Mouse (Mus musculus) thymus, postnatal 10 days (tissue): ENCODE results near the gene Ntm.
A peak's percentile ranks its signal among the peaks of the same experiment; 100 is the strongest.

ENCODE experiments used
- DNase-seq, 2 experiments: peaks; one replicate each; pipeline ENCODE4 v3.0.0; 2021; ENCODE audit warnings: low spot score in 2 of 2

Gene Ntm

DNA sequence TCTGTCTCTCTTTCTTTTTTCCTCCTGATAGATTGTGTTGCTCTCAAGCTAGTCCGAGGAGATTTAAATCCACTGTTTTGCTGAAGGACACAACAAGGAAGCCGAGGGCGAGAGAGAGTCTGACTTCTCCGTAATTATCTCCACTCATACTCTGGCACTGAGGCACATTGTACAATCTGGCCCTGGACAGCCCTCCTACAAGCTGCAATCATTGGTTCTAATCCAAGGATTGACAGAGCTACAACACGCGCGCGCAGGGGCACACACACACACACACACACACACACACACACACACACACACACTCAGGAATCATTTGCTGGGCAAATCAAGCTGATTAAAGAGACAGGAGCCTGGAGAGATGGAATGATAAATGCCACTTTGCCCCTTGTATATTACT is at the start of gene Ntm:
Ntm (minus strand) TSS at position 164 of the 400 bp plus-strand sequence.
- DNase-seq = no peak

DNA sequence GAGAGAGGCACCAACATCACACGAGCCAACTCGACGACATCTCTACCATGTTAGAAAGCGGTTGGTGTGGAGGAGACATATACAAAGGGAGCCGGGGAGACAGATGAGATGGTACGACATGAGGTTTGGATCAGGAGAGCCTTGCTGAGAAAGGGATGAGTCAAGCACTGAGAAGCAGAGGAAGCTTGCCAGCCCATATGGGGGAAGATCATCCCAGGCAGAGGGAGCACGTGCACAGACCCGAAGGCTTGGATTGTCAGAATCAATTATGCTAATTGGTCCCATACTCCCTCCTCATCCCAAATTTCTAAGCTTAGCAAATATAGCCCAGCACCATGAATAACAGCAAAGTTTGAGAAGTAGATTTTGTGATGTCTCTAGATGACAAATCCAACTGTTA is 42.8 kb upstream of the Ntm start:
- no peak for DNase-seq

DNA sequence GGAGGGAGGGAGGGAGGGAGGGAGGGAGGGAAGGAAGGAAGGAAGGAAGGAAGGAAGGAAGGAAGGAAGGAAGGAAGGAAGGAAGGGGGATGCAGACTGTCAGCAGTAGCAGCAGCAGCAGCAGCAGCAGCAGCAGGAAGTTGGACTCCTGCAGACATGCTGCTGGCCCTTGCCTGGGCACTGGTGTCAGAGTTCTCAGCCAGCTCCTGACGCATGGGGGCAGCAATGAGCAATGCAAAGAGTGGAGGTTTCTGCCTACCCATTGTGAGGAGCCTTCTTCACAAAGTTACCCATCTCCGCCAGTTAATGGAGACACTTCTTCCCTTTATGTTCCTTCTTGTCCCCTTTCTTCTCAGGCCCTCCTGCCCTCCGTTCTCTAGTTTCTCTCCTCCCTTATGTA is 40.7 kb upstream of the Ntm start:
- peak in 1 of 2 experiments; percentile 4 for DNase-seq

DNA sequence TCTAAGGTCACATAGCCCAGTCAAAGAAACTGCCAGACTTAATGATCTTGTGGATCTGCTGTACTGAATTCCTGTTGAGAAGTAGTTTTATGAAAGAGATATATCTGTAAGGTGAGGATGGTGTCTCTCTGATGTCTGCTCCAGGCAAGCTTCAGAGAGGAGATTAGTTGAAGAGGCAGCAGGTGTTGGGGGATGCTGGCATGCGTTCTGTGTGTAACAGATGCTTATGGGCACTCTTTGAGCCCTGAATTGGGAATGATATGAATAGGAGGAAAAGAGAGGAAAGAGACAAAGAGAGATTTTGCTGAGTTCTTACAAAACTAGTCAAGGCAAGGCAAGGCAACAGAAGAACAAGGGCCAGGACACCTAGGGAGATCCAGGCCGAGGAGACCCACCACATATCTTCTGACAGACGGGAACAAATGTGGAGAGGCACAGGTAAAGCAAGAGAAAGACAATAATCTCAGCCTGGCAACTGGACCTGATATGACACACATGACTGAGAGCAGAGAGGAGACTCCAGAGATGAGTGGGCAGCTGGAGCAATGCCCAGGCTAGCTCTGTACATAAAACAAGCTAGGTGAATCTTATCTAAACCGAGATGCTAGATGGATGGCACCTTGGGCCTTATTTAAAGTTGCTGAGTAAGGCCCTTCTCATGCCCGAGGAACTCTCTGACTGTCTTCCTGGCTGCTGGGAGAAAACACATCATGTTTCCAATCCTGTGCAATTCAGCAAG is 18.4 kb upstream of the Ntm start:
- no peak for DNase-seq

DNA sequence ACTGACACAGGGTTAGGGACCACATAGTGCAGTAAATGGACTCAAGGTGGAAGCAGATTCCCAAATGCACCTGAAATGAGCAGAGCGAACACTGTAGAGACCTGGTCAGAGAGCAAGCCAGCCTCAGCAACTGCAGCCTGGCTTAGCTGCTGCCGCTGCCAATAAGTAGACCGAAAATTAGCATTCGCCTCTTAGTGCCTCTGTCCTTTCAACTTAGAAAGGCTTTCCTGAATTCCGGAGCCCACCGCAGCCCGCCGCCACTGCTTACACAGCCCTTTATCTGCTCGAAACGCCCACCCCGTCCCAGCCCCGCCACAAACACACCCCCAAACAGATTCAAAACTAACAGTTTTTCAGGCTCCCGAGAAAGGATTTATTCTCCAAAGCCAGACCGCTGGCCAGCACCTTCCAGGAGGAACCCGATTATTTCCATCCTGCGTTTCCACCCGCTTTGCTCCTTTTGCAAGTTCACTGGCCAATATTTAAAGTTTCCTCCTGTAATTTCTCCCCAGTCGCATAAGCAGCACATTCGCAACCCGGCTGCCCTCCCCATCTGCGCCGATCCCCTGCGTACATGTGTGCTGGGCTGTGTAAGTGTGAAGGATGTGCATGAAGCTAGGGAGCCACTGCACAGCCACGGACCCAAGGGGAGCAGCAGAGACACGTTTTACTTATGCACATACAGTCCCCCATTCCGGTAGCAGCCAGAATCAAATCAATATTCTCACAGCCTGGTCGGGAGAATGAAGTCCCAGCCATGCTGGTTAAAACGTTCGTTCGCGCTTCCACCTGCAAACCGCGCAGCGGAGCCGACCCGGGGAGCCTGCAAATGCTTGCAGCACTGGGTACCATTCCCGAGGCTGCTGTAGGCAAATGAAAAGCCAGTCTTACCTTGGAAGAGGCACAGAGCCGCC is 730 bp downstream of the Ntm start:
- DNase-seq = no peak

DNA sequence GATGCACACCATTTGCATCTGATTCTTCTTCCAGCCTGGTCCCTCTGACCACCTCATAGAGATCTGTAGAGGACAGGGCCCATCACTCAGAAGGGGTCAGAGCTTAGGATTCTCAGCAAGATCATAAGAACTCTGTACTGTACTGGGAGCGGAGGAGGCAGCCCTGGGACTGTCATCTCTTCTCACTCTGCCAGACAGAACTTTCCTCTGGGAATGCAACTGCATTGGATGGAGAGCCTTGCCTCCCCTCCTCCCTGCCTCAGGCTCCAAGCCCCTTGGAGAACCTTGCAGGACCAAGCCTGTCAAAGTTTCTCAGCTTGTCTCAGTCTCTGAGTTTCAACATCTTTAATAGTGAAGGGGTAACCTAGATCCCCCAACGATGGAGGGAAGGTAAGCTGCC is 1.4 kb downstream of the Ntm start:
- DNase-seq = no peak

DNA sequence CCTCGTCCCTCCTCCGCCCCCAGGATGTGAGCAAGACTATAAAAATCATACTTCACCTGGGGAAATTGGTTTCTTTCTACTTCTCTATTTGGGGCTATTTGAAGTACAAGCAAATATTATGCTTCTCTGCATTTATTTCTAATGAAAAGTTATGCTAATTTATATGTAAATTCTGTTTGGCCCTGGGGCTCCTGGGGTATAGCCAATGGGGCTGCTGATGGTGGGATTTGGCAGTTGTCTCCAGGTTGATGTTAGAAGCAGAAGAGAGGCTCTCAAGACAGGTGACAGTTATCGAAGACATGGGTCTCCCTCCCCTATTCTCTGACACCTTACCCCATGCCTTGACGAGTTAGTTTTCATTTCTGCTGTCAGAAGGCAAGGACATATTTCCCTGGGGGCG is 2.2 kb downstream of the Ntm start:
- no peak for DNase-seq

DNA sequence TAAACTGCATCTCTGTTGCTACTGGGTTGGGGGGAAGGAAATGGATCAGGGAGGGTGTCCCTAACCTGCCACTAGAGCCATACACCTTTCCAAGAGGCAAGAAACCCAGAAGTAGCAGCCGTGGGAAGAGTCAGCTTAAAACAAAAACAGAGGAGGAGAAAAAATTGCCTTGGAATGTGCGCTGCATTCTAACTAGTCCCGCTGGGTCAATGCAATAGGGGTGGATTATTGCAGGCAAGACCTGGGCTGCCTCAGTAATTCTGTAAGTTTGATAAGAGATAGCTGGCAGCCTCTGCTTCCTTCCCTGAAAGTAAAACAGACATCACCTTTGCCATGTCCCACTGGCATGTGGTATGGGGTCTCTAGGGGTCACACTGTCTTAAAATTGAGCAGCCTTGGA is 2.7 kb downstream of the Ntm start:
- no peak for DNase-seq

DNA sequence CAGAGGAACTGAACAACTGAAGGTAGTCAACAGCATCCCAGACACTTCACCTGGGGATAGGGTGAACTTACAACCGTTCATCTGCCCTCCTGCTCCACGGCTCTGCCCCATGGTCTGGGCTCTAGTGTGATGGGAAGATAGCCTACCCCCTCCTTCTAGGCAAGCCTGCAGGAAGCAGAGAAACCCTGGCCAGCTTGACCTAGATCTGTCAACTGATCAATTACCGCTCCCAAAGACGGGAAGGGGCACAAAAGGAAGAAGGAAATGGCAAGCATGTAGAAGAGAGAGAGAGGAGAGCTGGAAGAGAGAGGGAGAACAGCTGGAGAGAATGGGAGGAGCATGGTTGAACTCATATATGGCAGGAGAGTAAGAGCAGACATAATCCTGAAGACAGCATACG is 6.0 kb downstream of the Ntm start:
- DNase-seq = no peak

DNA sequence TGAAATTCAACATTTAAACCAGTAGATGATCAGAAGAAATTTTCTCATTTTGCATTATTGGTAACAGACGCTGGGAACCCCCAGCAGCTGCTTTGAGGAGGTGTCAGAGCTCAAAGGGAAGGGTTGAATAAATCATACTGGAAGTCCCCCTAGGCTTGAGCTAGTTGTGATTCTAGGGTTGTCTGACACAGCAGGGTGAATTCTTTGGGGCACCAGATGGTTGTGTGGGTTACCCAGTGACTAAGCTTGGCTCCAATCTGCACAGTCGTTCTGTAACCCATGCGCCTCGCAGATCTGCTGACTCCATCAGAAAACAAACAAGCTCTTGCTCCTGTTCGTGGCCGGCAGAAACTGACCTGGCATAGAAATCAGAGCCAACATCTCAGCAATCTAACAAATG is 8.9 kb downstream of the Ntm start:
- no peak for DNase-seq

DNA sequence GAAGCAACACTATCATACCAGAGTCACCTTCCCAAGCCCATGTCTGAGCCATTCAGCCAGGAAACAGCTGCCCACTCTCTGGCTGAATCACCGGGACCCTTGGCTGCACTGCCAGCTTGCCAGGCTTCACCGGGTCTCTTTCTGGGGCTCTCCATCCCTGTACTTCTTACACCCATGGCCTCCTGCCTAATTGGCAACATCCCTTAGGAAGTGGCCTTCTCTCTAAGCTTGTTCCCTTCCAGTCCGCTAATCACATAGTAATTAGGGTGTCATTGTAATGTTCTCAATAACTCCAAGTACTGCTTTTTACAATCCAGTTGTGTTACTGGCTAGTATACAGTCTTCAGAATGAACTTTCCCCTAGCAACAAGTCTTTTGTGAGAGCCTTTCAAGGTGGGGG is 13.9 kb downstream of the Ntm start:
- no peak for DNase-seq

DNA sequence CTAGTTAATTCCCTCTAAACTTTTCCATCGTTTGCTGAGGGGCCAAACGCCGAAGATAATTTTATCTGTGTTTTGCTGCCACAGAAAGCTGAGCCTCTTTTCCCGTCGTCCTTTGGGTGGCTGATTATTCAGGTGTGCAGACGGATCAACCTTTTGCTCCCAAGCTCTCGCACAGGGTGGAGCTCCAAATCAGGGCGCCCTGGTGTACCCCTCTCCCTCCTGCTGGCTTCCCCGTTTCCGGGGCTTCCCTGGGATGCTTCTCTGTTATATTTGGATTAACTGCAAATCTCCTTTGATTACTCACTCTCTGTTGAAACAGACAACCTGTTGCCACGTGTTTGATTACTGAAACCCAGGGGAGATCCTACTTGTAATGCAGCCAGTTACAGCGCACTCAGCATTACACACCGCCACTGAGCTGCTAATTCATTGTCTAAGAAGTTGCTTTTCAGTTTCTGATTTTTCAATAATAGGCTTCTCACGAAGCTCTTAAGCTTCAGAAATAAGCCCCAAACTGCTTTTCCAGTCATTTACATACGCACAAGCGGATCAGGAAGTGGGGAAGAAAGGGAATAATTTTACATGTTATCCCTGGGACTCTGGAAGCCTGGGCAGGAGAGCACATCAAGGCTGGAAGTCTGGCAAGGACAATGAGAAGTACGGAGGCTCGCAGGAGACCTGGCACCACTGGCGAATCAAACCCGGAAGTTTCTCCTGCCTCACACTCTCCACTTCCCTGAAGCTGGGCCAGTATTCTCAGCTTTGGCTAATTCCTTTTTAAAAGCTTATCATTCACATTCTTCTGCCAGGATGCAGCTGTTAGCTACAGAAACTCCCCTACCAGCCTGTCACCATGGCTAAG is 19.5 kb downstream of the Ntm start:
- no peak for DNase-seq

DNA sequence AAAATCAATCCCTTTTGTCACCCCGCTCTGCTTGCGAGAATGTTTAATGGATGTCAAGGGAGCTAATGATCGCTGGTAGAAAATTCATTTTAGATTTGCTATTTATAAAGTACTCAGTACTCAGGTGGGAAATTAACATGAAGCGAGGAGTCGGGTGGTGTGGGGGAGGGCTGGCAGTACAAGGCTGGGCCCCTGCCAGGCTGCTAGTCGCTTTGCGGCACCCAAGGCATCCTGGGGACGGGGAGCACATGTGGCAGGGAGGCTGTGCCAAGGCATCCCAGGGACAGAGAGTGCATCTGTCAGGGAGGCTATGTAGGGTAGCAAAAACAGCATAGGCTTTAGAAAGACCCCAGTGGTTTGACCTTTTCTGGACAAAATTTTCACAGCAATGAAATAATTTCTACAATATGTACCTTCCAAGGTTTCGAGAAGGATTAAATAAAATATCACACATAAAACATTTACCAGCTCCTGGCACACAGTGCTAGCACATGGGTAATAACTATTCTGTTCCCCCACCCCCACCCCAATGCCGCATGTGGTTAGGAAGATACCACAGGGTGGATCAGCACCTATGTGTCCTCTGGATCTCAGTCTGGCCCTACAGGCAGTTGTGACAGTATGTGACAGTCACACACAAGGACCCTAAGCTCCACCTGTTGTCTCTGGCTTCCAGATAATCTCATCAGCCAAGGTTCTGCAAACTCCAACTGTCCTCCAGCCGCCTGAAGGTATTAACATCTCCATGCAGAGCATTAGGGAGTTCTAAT is 20.6 kb downstream of the Ntm start:
- DNase-seq = no peak

DNA sequence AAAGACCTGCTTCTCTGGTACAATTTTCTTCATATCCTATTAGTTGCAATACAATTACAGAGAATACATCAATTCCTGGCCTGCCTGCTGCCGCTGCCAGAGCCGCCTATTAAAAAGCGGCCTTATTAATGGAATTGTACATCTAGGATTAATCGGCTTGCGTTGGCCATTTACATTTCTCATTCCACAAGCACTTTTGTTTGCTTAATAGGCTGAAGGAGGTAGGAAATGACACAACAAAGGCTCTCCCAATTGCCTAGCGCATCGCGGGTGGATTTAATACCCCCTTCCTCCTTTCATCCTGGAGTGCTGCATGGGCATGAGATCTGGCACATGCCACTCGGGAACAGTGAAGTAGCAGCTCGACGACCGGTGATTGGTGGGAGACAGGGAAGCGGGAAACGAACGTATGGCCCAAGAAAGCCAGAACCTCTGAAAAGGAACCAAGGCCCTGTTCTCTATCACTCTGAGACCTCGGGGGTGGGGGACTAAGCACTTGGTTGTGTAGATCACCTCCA is 23.4 kb downstream of the Ntm start:
- DNase-seq = no peak

DNA sequence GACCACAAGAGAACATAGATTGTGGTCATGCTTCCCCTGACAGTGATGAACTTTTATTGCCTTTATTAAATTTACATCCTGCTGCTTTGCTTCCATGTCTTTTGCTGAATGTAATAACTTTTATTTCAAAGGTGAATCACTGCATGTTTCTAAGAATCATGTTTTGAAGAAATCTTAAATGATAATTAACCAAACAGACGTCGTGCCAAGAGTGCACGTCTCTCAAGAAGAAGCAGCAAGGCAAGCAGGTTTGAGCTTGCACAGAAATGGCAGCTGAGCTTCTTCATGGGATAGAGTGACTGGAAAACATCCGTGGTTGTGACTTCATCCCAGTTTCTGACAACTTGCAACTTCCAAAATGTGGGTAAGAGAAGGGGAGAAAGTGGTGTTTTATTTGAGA is 34.1 kb downstream of the Ntm start:
- no peak for DNase-seq

DNA sequence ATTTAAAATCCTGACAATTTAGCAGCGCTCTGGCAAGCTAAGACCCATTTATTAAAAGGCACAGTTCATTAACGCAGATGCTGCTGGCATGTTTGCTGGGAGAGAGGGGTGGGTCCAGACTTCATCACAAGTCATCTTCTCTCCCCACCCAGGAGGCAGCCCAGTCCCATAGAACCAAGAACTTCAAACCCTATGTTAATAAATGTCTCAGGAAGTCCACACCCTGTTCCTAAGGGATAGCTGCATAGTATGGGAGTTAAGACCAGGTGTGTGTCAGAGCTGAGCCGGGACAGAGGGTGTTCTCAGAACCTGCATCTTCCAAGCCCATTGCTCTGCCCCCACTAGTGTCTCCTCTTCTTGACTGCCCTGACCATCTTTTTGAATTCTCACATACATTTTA is 37.6 kb downstream of the Ntm start:
- no peak for DNase-seq

DNA sequence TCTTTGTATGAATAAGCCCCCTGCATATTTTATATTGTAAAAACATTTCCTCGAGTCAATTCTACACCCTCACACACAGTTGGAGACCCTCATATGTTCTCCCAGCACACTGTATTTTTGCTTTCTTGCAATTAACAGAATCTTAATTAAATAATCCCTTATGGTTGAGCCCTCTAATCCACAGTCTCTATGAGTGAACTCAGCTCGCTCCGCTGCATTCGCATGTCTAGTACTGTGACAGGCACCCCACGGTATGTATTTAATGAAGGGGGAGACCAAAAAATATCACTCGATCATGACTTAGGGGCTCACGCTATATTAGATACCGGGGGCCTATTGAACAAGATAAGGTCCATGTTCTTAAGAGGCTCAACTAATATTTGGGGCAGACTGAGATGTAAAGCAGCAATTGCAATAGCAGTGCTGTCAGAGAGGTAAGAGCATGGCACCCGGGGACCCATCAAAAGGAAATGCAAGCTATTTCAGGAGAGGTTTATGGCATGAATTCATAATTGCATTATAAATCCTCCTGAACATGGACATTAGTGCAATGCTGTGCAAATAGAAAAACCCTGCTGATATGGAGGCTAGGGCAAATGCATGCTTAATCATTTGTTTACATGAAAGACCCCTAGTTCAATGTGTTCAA is 64.4 kb downstream of the Ntm start:
- no peak for DNase-seq

DNA sequence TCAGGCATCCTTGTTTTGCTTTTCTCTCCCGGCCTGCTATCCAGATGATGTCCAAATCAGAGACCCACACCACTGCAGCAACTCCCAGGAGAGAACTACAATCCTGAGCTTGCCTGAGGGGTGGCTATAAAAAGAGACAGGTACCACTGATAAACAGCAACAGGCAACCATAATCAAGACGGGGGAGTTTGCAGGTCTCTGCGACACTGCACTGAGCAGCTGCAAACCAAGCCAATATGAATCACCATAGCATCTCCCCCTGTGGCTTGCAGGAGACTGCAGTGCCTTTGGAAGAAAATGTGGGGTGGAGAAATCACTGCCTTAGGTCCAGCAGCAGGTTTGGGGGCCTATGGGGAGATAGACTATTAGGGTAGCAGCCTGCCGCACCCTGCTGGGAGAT is 65.5 kb downstream of the Ntm start:
- no peak for DNase-seq

DNA sequence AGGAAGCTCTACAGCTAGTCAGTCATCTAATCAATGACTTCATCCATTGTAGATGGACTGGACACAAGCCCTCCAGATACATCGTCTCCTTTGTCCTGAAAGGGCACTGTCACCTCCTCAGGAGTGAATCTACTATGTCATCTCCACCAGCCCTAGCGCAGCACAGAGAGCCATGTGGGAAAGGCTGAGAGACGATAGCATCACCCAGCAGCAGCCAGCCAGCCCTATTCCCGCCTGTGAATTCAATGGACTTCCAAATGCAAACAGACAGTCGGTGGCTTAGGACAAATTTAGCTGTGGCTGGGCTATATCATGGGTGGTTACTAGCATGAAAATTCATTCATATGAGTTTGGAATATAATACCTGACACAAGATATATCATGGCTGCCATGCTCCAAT is 70.1 kb downstream of the Ntm start:
- DNase-seq = no peak

DNA sequence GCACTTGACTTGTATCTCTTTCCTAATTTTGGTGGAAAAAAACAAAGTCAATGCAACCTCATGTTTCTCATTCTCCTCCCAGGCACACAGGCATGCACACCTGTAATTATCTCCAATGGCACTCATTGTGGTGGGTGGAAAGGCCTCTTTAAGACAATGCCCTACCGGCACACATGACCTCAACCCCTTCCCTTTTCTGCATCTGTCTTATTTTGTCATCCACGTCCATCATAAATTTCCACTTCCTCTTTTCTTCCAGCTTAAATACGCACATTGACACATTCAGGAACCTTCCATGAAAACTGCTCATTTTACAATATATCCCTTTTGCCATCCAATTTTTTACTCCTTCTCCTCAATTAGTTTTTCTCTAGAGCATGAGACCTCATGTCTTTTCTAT is 74.2 kb downstream of the Ntm start:
- DNase-seq = no peak

DNA sequence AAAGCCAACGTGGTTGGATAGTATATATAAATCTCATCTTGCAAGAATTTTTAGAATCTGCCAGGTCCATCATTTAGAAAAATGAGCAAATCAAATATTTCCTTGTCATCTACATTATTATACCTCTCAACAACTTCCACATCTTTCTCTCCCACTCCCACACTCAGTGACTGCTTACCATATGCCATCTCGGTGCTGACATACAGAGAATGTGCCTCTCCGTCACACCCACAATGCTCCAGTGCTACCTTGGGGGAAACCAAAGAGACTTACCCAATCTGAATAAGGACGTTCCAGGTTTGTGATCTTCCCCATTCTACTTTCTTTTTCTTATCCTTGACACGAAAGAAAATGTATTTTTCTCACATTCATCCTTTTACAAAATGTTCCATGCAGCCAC is 75.0 kb downstream of the Ntm start:
- DNase-seq = no peak
